Mouse (Mus musculus): ENCODE results near the gene Apoa1. TPM values are rescaled to one million over a fixed set of nuclear protein-coding genes. Genes with fewer than 3 reads are reported as not detected.

The Apoa1 gene
- 3.0 and 3.3 TPM in 2 replicates for polyA plus RNA-seq (2012; rRNA removed)

GRCm38 (mm10) chr9:46228491-46228890, at the start of gene Apoa1:
Gene Apoa1, plus strand, starts transcription at chr9:46228580.

GRCm38 (mm10) chr9:46235596-46235648, 7.0 kb downstream of the Apoa1 start, which contains the start of gene Apoc3:
Gene Apoc3, minus strand, starts transcription at chr9:46235636.

DNA sequence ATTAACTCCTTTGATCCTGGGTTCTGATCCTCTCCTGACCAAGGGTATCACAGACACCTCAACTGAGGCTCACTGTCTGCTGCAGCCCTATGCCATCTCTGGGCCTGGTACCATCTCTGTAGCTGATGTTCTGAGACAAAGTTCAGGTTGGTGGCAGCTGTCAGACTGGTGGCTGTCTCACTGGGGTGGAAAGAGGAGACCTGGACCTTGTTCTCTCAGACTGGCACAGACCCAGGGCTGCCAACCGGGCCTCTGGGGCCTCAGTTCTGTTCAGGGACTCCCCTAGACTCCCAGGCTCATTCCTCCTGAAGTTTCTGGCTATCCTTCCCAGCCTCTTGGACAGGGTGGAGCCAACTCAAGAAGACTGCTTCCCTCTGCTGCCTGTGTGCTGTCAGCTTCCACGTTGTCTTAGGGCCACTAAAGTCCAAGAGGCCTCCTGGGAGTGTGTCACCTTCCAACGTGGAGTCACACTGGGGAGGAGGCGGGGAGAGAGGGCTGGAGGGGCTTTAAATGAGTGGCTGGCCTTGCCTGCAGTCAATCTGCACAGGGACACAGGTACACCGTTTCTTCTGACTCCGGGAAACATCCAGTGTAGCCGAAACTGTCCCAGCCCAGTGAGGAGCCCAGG, 12.3 kb downstream of the Apoa1 start, which contains the start of gene Apoa4:
Gene Apoa4 (plus strand): TSS at position 171 of the 628 bp plus-strand sequence.

DNA sequence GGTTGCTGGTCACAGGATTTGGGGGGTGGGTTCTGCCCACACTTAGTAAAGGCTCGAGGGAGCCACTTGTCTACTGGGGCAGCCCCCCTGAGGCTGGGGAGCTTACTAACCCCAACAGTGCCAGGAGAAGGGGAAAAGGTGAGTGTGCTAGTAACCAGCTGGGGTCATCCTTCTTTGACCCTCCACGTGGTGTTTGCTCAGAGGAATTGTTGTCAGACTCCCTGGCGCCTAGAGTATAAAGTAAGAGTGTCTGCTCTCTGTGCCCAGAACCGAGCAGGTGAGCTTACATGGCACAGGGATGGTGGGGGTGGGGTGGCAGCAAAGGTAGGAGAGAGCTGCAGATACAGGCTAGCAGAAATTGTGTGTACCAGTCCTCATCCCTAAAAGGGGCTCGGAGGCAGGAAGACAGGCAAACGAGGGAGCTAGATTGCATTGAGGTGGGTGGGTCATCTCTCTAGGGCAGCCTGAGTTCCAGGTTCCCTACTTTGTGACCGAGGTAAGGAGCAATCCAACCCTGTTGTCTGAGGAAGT, 40.0 kb downstream of the Apoa1 start, which contains the start of gene Apoa5:
Gene Apoa5 (plus strand): TSS at position 291 of the 531 bp plus-strand sequence.

DNA sequence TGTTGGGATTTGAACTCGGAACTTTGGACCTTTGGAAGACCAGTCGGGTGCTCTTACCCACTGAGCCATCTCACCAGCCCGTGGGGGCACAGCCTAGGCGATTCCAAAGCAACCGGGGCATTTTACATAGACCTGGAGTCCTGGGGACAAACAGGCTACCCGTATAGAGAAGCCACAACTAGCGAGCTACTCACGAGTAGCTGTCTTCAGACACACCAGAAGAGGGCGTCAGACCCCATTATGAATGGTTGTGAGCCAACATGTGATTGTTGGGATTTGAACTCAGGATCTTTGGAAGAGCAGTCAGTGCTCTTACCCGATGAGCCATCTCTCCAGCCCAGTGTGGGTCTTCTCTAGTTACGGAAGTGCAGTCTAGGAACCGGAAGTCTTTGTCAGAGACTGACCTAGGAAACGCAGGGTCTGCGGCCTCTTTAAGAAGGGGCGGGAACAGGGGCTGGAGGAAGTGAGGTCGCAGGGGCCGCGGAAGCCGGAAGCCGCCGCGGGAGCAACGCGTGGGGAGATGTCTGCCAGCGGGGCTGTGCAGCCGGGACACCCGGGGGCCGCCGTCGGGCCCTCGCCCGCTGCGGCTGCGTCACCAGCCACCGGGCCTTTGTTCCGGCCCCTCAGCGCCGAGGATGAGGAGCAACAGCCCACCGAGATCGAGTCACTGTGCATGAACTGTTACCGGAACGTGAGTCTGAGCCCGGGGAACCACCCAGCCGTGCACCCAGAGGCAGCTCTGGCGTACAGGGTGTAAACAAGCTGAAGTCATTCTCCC, 44.5 kb downstream of the Apoa1 start, which contains the start of gene Zpr1:
Gene Zpr1 (plus strand): TSS at position 388 of the 778 bp plus-strand sequence.

Other genes with a start within 250 kb of the Apoa1 start
- 137 and 138 TPM in 2 replicates for gene Pafah1b2, start 215.9 kb upstream of the Apoa1 start, polyA plus RNA-seq (2012; rRNA removed)
- 13.9 and 15.5 TPM in 2 replicates for gene Sik3, start 215.8 kb upstream of the Apoa1 start, polyA plus RNA-seq (2012; rRNA removed)
- not detected in 2 replicates for gene Apoc3, start 7.1 kb downstream of the Apoa1 start, polyA plus RNA-seq (2012; rRNA removed)
- 0.03 and 0.05 TPM in 2 replicates for gene Apoa4, start 12.1 kb downstream of the Apoa1 start, polyA plus RNA-seq (2012; rRNA removed)
- 0.03 TPM in 1 of 2 replicates, not detected in the other for gene Apoa5, start 40.1 kb downstream of the Apoa1 start, polyA plus RNA-seq (2012; rRNA removed)
- 45.3 and 48.4 TPM in 2 replicates for gene Zpr1, start 44.5 kb downstream of the Apoa1 start, polyA plus RNA-seq (2012; rRNA removed)
- gene Bud13, start 54.4 kb downstream of the Apoa1 start, polyA plus RNA-seq (2012; rRNA removed) = 14.1 and 14.2 TPM in 2 replicates
- not detected in 2 replicates for gene 4931429L15Rik, start 91.4 kb downstream of the Apoa1 start, polyA plus RNA-seq (2012; rRNA removed)

All from central nervous system, embryonic 18 days (tissue).